Mouse (Mus musculus) neural tube, embryonic 10.5 days (tissue): ENCODE results near the gene Map1s.
"Not testable (repeated sequence)": the region's sequence is repeated elsewhere in the genome, so short reads cannot be mapped to it uniquely, and the experiment has no call there.

Experiments
- DNase-seq: peaks from one replicate; pipeline ENCODE4 v3.0.0-alpha.2; 2017; ENCODE audit warnings: low spot score; ENCODE audit errors: extremely low spot score

Map1s gene

DNA sequence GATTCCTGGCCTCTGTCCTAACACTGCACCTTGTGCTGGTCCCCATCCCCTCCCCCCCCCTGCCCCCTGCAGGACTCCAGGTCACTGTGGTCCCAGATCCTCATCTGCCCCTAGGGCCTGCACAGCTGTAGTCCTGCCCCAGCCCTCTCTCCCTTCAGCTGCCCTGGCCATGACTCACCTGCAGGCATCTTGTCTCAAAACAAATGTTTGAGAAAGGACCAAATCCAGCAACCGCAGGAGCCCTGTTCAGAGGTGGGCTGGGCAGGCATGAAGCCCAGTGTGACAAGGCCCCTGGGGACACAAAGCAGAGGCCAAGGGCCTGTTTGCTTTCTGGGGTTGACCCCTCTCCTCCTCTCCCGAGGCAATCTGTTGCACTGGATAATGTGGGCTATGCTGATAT lies 27.6 kb upstream of the Map1s start:
- DNase-seq: no peak

- no peak for DNase-seq
These were observed 26.2 kb upstream of the Map1s start for GRCm38 (mm10) chr8:70879500-70879899.

DNA sequence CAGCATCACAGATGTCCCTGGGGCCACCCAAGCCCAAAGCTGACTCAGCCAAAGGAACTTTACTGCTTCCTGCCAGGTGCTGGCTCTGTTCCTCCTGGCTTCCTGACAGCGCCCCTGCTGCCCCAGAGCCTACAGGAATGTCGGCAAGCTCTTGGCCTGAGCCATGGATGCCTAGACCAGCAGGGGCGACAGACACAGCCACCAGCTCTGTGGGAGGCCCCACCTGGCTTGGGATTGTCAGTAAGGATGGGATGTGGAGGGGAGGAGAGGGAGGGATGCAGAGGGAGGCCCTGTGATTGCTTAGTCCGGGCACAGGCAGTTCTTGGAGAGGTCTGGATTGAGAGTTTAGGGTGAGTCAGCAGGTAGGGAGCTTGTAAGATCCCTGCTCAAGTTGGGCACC lies 25.6 kb upstream of the Map1s start:
- DNase-seq: no peak

DNA sequence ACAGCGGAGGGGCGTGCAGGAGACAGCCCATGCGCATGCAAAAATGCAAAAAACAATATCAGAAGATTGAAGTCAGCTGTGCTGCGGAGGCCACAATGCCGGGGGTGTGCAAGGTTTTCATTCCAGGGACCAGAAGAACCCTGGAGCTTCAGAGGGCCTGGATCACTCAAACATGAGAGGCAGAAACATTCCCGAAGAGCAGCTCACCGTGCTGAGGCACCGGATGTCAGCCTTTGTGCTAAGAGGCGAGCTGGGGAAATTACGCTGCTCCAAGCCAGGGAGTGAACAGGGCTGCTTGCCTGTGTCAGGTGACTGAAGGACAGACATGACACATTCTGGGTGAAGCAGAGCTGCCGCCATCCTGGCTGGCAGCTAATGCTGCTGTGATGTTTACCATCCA lies 25.2 kb upstream of the Map1s start:
- no peak for DNase-seq

DNA sequence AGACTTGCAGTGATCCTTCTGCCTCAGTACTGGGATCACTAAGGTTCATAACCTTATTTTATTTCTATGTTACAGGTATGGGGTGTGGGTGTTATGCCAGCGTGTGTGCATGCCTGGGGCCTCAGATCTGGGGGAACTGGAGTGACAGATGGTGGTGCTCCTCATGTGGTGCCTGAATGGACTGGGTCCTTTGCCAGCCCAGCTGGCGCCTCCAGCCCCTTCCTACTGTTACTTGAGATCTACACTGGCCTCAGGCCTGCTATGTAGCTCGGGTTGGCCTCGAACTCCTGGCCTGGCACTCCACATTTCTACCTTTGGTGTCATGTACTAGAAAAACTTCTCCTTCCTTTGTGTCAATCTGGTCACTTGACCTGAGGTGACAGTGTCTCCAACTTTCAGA lies 21.5 kb upstream of the Map1s start:
- DNase-seq: no peak

GRCm38 (mm10) chr8:70884683-70885082 lies 21.0 kb upstream of the Map1s start:
- DNase-seq: no peak

DNA sequence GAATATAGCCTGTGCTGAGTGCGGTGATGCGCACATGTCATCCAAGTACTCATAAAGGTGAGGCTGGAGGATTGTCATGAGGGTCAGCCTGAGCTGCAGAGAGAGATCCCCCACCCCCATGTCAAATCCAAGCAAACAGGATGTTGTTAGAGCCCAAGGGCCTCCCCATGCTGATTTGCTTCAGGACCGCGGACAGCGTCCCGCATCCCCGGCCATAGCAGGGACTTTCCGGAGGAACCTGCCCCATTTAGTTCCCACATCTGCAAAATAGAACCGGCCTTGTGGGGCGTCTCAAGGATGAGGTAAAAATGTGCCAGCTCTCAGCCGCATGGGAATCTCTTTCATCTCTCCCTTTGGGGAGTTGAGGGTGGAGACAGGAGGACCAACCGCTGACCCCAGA lies 20.1 kb upstream of the Map1s start:
- DNase-seq: no peak

DNA sequence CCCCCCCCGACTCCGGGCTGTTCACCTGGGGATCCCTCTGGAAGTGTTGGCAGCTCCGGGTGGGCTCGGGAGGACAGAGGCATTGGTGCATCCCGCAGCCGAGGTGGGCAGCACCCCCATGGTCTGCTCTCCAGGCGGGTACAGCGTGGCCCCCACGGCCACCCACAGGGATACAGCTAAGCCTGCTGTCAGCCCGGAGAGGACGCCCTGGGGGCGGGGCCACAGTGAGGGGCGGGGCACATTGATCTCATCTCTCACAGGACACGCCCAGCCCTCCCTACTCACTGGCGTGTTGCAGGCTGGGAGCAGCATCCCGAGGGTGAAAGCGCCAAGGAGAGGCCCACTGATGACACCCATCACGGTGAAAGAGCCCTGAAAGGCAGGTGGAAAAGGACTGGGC lies 18.1 kb upstream of the Map1s start:
- DNase-seq: no peak

GRCm38 (mm10) chr8:70890656-70891055 lies 15.1 kb upstream of the Map1s start:
- no peak for DNase-seq

DNA sequence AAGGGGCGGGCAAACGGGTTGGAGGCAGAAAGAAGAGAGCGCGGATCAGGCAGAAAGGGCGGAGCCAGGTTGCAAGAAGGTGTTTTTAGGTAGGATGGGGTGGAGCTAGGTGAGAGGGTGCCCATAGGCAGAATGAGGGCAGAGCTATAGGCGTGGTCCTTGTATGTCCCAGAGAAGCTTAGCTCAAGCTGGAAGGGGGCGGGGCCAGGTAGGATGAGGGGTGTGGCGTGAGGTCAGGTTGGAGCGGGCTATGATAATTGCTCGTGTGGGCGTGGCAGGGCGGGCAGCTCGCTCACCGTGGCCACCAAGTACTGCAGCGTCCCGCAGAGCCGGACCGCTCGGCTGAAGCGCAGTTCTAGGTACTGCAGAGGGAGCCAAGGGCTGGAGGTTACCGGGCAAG lies 14.4 kb upstream of the Map1s start:
- no peak for DNase-seq

DNA sequence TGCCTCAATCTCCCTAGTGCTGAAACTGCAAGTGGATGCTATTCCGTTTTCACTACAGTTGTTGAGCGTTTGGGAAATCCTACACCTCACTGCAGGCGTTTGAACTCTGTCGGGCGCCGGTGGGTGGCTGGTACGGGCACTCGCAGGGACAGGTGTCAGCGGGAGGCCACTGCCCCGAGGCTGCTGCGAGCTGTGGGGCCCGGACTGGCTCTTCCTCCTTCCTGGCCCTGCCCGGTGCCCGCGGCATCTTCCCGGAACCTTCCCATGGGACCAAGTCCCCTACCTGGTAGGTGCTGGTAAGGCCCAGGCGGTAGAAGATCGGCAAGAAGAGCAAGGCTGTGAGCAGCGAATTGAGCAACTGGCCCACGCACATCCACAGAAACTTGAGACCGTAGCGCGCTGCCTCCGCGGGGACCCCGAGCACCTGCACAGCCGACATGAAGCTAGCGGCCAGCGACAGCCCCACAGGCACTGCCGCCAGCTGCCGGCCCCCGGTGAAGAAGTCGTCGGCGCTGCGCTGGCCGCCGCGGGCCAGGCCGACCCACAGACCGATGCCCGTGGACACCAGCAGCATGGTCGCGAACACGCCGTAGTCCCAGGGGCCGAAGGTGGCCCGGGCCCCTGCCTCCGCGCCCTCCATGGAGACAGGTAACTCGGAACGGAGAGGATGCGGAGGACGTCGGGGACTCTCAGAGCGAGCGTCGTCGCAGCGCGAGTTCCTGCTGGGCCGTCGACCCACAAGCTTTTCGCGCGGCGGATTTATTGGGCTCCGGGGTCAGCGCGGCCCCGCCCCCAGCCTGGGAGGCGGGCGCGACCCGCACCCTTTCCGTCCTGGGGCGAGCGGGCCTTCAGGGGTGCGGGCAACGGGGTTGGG lies 13.5 kb upstream of the Map1s start, which contains the start of gene Slc5a5:
TSS of gene Slc5a5 (minus strand) at position 736 of the 874 bp plus-strand sequence.
- DNase-seq: peak; percentile 59

DNA sequence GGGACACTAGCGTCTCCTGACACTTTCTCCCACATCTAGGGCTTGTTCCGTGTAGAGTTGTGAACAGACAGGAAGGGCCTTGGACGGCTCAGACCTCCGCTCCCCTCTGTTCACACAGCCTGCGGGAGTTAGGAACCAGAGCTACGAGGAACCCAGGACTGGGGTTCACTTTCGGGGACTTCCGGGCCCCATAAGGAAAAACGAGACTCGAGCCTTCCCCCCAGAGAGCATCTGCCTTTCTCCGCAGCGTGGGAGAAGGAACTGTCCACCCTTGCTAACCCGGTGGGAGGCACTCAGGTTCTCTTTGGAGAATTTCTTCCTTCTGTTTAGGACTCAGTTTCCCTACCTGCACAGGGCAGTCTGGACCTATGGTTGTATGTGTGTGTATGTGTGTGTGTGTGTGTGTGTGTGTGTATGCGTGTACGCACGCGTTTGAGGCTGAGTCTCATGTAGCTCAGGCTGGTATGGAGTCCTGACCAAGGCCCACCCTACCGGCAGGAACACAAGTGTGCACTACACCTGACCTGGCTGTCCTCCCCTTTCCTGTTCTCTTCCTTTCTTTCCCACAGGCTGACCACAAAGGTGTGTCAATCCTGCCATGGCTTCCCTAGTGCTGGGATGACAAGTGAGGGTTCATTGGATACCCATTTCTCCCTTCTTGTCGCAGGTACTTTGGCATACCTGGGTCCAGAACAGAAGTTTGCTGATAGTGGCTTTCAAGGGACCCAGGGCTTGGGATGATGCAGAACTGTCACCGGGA lies 12.7 kb upstream of the Map1s start:
- peak; percentile 49 for DNase-seq

DNA sequence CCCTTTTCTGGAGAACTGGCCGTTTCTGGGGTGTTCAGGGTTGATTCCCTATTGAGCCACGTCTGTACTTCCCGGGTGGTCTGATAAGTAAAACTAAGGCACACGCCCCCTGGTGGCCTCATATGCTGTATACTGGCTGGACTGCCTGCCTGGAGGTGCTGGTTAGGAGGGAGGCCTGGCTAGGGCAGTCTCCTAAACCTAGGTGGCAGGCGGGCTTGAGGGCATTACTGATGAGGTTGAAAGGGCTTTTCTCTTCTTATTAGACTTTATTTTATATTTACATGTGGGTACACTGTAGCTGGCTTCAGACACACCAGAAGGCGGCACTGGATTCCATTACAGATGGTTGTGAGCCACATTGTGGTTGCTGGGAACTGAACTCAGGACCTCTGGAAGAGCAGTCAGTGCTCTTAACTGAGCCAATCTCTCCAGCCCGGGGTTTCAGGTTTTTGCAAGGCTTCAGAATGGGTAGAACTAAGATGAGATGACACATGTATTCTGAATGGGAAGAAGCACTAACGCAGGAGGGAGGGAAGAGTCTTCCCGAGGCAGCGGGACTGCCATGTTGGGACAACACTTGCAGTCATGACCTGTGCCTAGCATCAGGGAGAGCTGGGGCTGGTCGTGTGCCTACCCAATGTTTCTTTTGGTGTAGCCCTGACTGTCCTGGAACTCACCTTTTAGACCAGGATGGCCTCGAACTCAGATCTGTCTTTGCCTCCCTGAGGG lies 11.9 kb upstream of the Map1s start:
- peak; percentile 87 for DNase-seq

DNA sequence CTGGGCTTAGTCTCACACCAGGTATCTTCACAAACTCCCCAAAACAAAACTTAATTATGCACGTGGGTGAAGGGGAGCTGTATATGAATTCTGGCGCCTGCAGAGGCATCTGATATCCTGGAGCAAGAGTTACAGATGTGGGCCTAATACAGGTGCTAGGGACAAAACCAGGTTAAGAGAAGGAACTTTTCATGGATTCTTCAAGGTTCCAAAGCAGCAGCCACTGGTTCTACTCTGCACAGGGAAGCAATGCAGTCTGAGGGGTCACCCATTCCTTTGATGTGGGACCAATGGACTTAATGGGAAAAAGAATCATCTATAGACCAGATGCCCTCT lies 11.4 kb upstream of the Map1s start:
- DNase-seq: no peak

DNA sequence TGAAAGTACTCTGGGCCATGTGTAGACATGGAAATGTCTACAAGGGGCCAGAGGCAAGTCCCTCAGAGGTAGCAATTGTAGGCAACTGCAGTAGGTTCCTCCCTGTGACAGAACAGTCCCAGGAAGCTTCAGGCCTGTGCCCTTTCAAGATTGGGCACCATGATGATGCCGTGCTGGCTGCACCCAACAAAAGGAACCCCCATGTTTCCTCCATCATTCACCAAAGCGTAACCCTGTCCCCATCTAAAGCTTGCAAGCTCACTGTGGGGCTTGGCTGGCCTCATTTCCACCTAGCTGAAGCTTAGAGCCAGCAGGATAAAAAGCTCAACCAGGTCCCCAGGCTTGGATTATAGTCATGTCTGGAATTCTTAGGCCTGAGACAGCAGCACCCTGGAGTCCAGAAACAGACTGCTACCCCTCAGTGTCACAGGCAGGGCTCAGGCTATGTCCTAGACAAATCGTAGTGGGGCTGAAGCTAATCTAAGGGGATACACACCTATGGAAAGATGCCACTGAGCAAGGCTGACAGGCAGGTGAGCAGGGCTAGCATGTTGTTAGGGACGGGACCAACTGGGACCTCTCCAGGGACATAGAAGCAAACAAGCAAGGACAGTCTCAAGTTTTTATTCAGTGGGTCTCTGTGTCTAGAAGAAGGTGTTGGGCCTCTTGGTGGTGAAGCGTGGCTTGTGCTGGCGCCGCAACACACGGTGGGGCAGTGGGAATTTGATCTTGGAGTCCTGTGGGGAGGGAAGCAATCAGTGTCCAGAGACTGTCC lies 10.8 kb upstream of the Map1s start:
- no peak for DNase-seq

DNA sequence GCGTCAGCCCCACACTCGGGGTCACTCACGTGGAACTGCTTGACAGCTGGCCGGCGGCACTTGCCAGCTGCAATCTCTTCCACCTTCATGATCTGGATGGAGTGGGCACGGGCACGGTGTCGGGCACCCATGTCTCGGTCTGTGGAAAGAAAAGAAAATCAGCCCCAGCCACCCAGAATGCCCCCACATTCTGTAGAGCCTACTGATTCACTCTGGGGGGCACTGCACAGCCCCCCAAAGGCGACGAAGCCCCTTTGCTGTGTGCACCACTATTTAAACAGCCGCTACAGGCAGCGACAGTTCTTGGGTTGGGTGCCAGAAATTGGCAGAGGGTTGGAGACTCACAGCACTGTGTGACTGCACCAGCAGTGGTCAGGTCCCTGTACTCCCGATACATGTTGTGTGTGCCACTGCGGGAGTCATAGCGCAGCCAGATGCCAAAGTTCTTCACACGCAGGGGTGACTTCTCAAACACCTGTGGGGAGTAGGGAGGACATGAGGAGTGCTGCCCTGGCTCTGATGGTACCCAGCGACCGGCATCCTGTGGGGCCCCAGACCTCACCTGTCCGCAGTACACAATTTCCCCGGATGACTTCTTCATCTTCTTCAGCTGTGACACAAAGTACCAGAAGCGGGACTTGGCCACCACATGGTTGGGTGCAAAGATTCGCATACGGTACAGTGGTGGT lies 10.0 kb upstream of the Map1s start:
- not testable (repeated sequence) for DNase-seq

DNA sequence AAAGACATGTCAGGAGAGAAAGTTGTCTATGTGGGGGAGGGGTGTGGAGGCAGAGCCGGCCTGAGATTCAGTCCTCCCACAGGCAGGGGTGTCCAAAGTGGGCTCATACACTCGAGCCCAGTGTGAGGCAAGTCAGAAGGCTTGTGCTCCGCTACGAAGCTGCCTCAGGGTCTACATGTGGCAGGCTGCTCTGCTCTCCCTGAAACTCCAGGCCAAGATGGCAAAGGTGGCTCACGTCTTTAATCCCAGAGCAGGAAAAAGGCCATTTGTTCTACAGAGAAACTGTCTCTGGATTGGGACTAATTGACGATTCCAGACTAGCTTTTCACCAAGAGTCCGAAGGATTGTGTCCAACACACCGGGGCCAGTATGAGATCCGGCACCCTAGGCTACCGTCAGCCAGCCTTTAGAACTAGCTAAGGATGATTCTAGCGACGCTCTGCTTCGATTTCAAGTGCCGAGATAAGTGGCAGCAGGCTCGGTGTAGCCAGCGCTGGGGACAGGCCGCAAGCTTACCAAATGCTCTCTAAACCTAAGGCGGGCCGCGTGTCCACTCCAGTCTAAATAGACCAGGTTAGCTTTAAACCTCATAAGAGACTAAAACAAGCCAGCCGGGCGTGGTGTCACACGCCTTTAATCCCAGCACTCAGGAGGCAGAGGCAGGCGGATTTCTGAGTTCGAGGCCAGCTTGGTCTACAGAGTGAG lies 9.3 kb upstream of the Map1s start:
- DNase-seq: no peak

DNA sequence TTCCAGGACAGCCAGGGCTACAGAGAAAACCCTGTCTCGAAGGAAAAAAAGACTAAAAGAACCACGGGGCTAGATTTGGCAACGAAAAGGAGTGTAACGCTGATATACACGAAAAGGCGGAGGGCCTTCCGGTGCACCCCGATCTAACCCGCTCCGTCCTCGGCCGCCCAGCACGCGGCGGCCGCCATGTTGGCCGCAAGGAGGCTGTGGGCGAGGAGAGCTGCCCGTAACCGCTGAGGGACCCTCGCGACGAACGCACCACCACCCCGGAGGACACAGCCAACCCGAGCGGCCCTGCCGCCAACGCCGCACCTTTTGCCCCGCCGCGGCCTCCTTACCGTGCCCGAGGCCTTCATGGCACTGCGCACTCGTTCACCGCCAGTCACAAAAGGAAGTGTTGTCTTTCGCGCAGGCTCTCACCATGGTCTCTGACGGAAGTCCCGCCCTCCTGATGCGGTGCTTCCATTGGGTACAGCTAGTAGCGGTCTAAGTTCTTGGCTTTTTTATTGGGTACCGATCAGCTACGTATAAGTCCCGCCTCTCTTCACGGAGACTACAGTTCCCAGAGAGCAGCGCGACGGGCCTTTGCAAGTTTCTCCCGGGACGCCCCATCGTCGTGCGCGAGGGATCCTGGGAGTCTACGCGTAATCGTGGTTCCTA lies 8.6 kb upstream of the Map1s start, which contains the start of gene Rpl18a:
TSS of gene Rpl18a (minus strand) at position 392 of the 660 bp plus-strand sequence.
- DNase-seq: peak; percentile 97

GRCm38 (mm10) chr8:70897681-70898413 lies 7.9 kb upstream of the Map1s start:
- DNase-seq: peak; percentile 92
